Mouse (Mus musculus) olfactory bulb, adult 2 months (tissue): ENCODE measurements around the gene Pex3.

Experiments used
- CTCF ChIP-seq: fragments of 200-500 bp; IDR thresholded peaks from 2 replicates; pipeline ENCODE4 v1.5.1; 2012; ENCODE audit warnings: low read depth, mild to moderate bottlenecking, low read length, moderate library complexity; ENCODE audit not compliant: insufficient read depth
- POLR2A ChIP-seq: fragments of 200-500 bp; IDR thresholded peaks from 2 replicates; pipeline ENCODE4 v1.6.1; 2012; ENCODE audit warnings: mild to moderate bottlenecking, low read depth, low read length, moderate library complexity; ENCODE audit not compliant: insufficient read depth

DNA sequence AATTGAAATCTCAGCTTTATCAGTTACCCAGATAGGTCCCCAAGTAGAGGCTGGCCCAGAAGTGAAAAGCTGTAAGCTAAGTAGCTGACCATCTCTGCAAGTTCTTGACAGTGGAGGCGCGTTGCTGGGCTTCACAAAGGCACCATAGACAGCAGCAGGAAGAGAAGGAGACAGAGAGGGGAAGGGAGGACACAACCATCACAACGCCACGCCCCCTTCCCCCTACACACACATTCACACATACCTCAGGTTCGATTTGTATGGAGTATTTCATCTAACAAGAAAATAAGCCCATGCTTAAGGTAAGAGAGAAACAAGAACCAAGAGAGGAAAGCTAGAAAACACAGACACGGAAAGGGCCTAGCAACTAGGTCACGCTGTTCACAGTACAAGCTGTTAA is 77.8 kb downstream of the Pex3 start:
- no peak for TF ChIP-seq POLR2A
- TF ChIP-seq CTCF: no peak
